Mouse (Mus musculus) kidney, embryonic 15.5 days (tissue): ENCODE results near the gene Slc22a14. TPM values are rescaled to one million over a fixed set of nuclear protein-coding genes. Genes with fewer than 3 reads are reported as not detected.

ENCODE experiments used
- polyA plus RNA-seq: library from polyadenylated mRNA; unstranded; fragments of >200 nt; fragmentation: Nextera tagmentation; extraction: Ambion mirVana; gene quantifications from 2 replicates; pipeline ENCODE4 v1.2.1, GENCODE M21; 2015

The Slc22a14 gene
- polyA plus RNA-seq, 1 experiment from 2014 or later: 0.30 TPM

Other genes starting within 250 kb of the Slc22a14 start
- 26.9 and 30.5 TPM in 2 replicates for gene Acaa1b, start 208.5 kb downstream of the Slc22a14 start, polyA plus RNA-seq
- not detected in 2 replicates for gene Gm47289, start 206.4 kb downstream of the Slc22a14 start, polyA plus RNA-seq
- gene Slc22a13, start 156.5 kb downstream of the Slc22a14 start, polyA plus RNA-seq: 7.6 and 9.8 TPM in 2 replicates
- gene Oxsr1, start 43.1 kb downstream of the Slc22a14 start, polyA plus RNA-seq: 12.3 and 14.2 TPM in 2 replicates
- gene Acaa1a, start 25.9 kb downstream of the Slc22a14 start, polyA plus RNA-seq: 111 and 121 TPM in 2 replicates
- 25.6 and 25.9 TPM in 2 replicates for gene Myd88, start 24.1 kb downstream of the Slc22a14 start, polyA plus RNA-seq
- gene Xylb, start 8.2 kb downstream of the Slc22a14 start, polyA plus RNA-seq: 20.8 and 26.9 TPM in 2 replicates
- 36.4 and 36.6 TPM in 2 replicates for gene Acvr2b, start 36.6 kb upstream of the Slc22a14 start, polyA plus RNA-seq
- 24.1 and 25.3 TPM in 2 replicates for gene Exog, start 79.4 kb upstream of the Slc22a14 start, polyA plus RNA-seq
- 0.19 and 0.32 TPM in 2 replicates for gene Scn5a, start 213.5 kb upstream of the Slc22a14 start, polyA plus RNA-seq